Mouse (Mus musculus) layer of hippocampus, adult 8-10 months (tissue): Measurements from ENCODE around the gene 1700021F05Rik. TPM values are rescaled to one million over a fixed set of nuclear protein-coding genes. Genes with fewer than 3 reads are reported as not detected.
A peak's percentile ranks its signal among the peaks of the same experiment; 100 is the strongest.
"Not testable (repeated sequence)": the region's sequence is repeated elsewhere in the genome, so short reads cannot be mapped to it uniquely, and the experiment has no call there.

ENCODE experiments used
- DNase-seq, 2 experiments: peaks; one replicate each; pipeline ENCODE4 v3.0.0; 2022; ENCODE audit warnings: low spot score in 2 of 2
- total RNA-seq, 4 experiments: library from RNA; stranded (reverse); gene quantifications; 2 replicates each; pipeline ENCODE4 v1.2.4; 2022

The 1700021F05Rik gene
- total RNA-seq, 4 experiments from 2014 or later = 33.9 to 44.5 (median 41.1) TPM

GRCm38 (mm10) chr10:43539746-43540310 lies 966 bp downstream of the 1700021F05Rik start:
- no peak for DNase-seq

- DNase-seq = no peak
Measured at GRCm38 (mm10) chr10:43538831-43539230, 2.0 kb downstream of the 1700021F05Rik start.

DNA sequence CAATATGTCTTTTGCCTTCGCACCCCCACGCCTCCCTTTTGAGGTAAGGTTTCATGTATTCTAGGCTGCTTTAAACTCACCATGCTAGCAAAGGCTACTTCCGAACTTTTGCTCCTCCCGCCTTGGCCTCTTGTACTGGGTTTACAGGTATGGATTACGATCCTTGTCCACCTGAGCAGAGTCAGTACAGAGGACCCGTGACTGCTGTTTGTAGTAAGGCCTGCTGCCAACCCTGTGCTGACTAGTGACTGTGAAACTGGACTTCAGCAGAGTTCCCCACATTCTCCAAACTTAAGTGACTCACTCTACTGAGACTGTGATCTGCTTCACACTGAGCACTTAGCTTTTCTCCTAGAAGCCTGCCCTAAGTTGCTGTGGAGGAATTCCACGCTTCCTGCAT lies 3.1 kb downstream of the 1700021F05Rik start:
- DNase-seq = no peak

- no peak for DNase-seq
Measured at GRCm38 (mm10) chr10:43534382-43534781, 6.4 kb downstream of the 1700021F05Rik start.

GRCm38 (mm10) chr10:43527283-43528269 lies 13.2 kb downstream of the 1700021F05Rik start:
- DNase-seq = peak; percentile 35 to 61

- DNase-seq = not testable (repeated sequence)
Measured at GRCm38 (mm10) chr10:43523931-43524330, 16.9 kb downstream of the 1700021F05Rik start, which contains the start of gene Gm9803. TSS of gene Gm9803 (plus strand) at chr10:43524084.

- DNase-seq = no peak
Measured at GRCm38 (mm10) chr10:43519977-43520376, 20.8 kb downstream of the 1700021F05Rik start.

DNA sequence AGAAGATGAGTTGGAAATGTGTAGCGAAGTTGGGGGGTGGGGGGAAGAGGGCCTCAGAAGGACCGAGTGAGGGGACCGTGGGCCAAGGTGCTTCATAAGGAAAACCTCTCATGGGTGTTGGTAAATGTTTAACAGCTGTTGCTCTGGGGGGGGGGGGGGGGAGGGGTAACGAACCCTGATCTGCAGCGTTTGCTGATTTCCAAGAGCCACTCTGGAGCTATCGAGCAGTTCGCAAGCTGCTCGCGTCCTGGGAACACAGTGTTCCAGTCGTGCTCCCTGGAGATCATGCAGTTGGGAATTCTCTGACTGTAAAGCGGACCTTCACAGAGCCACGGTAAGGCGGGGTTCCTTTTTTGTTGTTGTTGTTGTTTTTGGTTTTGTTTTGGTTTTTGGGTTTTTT lies 22.4 kb downstream of the 1700021F05Rik start:
- DNase-seq = no peak

GRCm38 (mm10) chr10:43517836-43518235 lies 23.0 kb downstream of the 1700021F05Rik start:
- DNase-seq = no peak

DNA sequence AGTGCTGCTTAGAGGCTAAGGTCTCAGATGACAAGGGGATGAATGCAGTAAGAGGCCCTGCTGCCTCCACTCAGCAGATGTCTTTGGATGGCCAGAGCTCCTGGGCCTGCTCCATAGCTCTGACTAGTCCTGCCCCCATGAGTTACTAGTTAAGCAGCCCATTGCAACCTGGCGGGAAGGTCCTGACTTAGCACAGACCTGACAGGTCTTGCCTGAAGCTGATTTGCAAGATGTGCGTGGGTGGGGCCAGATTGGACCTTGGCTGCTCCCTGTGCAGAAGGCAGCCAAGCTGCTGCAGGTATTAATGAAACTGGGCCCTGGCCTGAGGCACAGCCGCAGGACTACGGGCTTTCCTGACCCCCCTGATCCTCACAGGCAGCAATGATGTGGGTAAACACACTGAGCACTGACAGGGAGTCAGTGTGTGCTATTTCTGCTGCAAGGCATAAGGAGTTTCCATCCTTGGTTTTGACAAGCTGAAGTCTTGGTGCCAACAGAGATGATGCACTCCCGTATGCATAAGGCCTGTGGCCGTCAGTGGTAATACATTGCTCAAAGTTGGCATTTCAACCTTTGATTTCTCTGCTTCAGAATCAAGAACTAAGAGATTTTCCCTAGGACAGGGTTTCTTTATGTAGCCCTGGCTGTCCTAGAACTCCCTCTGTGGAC lies 23.7 kb downstream of the 1700021F05Rik start:
- no peak for DNase-seq

DNA sequence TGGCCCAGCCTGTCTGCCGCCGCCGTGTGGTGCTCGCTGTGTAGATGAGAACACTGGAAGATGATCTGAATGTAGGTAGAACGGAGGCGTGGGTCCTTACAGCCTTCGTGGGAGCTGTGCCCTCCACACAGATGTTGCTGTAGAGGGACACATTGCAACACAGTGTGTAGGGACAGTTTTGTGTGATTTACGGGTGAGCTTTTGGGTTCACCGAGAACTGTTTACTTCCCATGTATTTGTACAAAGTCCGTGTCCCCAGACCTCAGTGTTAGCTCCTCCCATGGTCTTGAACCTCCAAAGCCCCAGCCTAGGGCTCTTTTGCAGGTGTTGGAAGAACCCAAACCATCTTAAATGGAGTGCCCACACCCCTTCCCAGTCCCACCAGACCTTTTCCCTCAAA lies 27.8 kb downstream of the 1700021F05Rik start:
- DNase-seq = no peak

DNA sequence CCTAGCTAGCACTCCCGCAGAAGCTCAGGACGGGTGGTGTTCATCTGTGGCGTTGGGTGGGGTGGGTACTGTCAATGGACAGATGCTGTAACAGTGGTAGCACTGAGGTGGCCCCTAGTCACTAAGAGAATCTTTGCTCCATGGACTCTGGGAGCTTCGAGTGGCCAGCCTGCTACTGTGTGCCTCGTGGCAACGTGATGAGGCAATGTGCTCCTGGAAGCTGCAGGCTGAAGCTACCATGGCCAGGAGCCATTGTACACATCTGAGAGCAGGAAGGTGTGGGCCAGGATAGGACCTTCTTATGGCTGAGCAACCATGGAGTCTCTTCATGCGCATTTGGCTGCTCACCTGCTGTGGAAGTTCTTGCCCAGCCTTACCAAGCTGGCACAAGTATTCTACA lies 31.6 kb downstream of the 1700021F05Rik start:
- no peak for DNase-seq

DNA sequence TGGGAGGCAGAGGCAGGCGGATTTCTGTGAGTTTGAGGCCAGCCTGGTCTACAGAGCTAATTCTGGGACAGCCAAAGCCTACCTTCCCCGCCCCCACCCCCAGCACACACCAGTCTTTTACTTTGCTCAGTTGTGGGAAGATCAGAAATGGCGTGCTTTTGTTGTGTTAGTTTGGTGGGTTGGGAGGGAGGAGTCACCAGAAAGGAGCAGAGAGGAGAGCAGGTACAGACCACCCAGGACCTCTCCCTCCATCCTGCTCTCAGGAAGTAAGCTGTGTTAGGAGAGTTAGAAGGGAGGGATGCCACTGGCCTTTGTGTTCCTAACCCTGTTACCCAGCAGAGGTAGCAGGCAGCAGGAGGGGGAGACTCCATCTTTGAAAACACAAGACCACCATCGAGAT lies 33.7 kb downstream of the 1700021F05Rik start:
- DNase-seq = no peak

GRCm38 (mm10) chr10:43504291-43504690 lies 36.5 kb downstream of the 1700021F05Rik start:
- no peak for DNase-seq

DNA sequence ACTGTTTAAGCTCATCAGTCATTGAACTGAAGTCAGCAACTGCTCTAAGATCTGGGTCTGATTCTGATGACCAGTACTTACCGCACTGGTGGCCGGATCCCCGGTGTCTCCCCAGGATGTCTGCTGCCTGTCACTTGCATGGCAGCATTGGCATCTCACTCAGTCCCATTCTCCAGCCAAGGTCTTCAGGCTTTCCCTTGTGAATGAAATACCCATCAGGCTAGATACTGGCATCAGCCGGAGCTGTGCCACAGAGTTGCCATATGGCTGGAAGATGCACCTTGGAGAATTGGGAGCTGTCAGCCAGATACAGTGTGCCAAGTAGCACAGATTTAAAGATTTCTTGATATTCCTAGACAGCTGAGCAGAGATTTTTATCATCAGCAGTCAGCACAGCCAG lies 38.2 kb downstream of the 1700021F05Rik start:
- DNase-seq = no peak

DNA sequence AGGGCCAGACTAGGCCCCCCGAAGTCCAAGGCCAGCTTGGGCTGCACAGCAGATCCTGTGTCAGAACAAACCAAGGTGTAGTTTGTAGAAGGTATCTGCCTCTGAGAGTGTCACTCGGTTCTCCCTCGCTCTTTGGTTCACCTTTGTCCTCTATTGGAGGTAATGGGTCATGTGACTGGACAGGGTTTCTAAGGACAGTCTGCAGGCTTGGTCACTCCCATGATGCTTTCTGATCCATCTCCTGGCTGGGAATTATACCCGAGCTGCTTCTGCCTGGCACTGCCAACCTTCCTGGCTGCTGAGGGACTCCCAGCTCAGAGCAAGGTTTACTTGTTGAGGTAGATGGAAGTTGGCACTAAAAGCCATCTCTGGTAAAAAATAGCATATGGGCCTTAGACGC lies 49.9 kb downstream of the 1700021F05Rik start:
- no peak for DNase-seq

- DNase-seq = no peak
Measured at GRCm38 (mm10) chr10:43490034-43490433, 50.8 kb downstream of the 1700021F05Rik start.

DNA sequence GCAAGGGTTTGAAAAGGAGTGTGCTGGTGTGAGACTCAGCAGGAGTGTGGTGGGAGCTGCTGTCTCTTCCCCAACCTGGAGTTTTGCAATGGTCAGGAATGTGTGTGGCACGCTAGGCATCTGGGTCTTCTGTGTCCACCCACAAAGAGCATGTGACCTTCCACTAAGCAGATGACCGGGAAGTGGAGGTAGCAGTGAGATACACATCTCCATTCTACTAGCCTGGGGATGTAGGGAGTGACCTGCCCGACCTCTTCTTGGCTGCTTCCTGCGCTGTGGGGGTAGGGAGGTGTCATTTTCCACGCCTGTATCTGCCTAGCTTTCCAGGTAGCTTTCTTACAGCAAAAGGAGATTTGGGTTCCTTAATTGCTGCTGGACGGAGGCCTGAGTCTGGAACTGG lies 51.2 kb downstream of the 1700021F05Rik start:
- DNase-seq = no peak

GRCm38 (mm10) chr10:43489139-43489538 lies 51.7 kb downstream of the 1700021F05Rik start:
- no peak for DNase-seq

GRCm38 (mm10) chr10:43488258-43488657 lies 52.5 kb downstream of the 1700021F05Rik start:
- DNase-seq = no peak

DNA sequence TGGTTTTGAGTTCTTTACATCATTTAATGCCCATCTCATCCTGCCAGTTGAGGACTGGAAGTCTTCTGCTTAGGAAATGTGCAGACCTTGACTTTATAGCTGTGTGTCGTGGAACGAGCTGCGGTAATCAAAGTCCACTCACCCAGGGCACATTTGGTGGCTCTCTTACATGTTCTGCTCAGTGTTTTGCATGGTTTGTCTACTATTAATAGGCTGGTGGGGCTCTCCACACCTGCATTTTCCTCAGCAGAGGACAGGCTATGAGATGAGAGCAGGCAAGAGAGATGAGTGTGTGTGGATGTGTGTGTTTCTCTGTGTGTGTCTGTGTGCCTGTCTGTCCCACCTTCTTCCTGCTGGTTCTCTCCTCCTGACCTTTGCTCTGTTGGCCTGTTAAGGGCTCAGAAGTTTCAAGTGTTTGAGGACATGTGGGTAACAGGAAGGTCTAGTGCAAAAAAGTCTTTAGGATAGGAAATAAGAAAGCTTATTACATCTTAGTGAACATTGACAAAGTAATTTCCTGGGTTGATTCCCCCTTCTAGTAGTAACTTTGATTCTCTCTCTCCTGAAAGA lies 53.3 kb downstream of the 1700021F05Rik start:
- DNase-seq = no peak
